ENCODE assay signal across 14 mouse cellular contexts in genomic region chr6:71130269-71130668, GRCm38 (mm10). TPM values are rescaled to one million over a fixed set of nuclear protein-coding genes. Genes with fewer than 3 reads are reported as not detected.
DNase-seq lines count a peak whose midpoint lies in the region; ATAC-seq and TF ChIP-seq lines count a peak whose summit lies in the region.
"Had no signal": no experiment of that assay in that cellular context is flagged by ENCODE, and none has a peak within 500 bp of the region (broad histone marks: within the 10 kb centered on the region; RNA-seq: fewer than 3 reads in every experiment).

No protein-coding gene starts in this region.

- no peak overlapping the region; the same call in 1 of the 2 replicates for H3K27ac ChIP-seq in intestine, postnatal 0 days (ENCODE audit: low read depth, low read length)
- H3K27ac ChIP-seq in kidney, embryonic 15.5 days = no peak overlapping the region
- no peak overlapping the region for H3K27ac ChIP-seq in liver, embryonic 14.5 days
- no peak overlapping the region for H3K27ac ChIP-seq in midbrain, postnatal 0 days (ENCODE audit: low read depth, low read length)
- H3K27ac ChIP-seq: hindbrain, postnatal 0 days had no signal

- no peaks in the 10 kb centered on the region for H3K27me3 ChIP-seq in intestine, postnatal 0 days (replicated peaks; ENCODE audit: control insufficient read depth, insufficient read depth, low read length)
- H3K27me3 ChIP-seq in kidney, embryonic 15.5 days = no peaks in the 10 kb centered on the region
- no peaks in the 10 kb centered on the region for H3K27me3 ChIP-seq in liver, embryonic 14.5 days (ENCODE audit: control insufficient read depth, insufficient read depth, low read length)
- H3K27me3 ChIP-seq in midbrain, postnatal 0 days (ENCODE audit: insufficient read depth, low read length) = no peaks in the 10 kb centered on the region

- no peak overlapping the region for H3K4me2 ChIP-seq in intestine, postnatal 0 days (replicated peaks; ENCODE audit: low read depth)
- H3K4me2 ChIP-seq in kidney, embryonic 15.5 days = no peak overlapping the region
- no peak overlapping the region for H3K4me2 ChIP-seq in liver, embryonic 14.5 days (ENCODE audit: low read depth)
- no peak overlapping the region for H3K4me2 ChIP-seq in midbrain, postnatal 0 days (ENCODE audit: low read depth, low read length, poor library complexity, severe bottlenecking)
- H3K4me2 ChIP-seq: heart, embryonic 11.5 days had no signal

- peak; percentile 20; the same call in 1 of the 2 replicates for ATAC-seq in intestine, postnatal 0 days
- ATAC-seq in kidney, embryonic 15.5 days (replicated peaks; ENCODE audit: low FRiP score) = peak; percentile 52; the same call in 1 of the 2 replicates
- peak; percentile 43; the same call in 1 of the 2 replicates for ATAC-seq in liver, embryonic 14.5 days (ENCODE audit: insufficient read depth)
- no peak for ATAC-seq in midbrain, postnatal 0 days (ENCODE audit: low FRiP score)
- ATAC-seq: CD4-positive, CD25-positive, alpha-beta regulatory T cell, adult 4 months; hindbrain, postnatal 0 days had no signal

- no peak overlapping the region for H3K9ac ChIP-seq in intestine, postnatal 0 days (ENCODE audit: low read depth, low read length)
- no peak overlapping the region for H3K9ac ChIP-seq in kidney, embryonic 15.5 days
- H3K9ac ChIP-seq in liver, embryonic 14.5 days (replicated peaks) = no peak overlapping the region
- no peak overlapping the region for H3K9ac ChIP-seq in midbrain, postnatal 0 days (replicated peaks; ENCODE audit: low read length, poor library complexity, severe bottlenecking)

- H3K36me3 ChIP-seq in intestine, postnatal 0 days (ENCODE audit: control insufficient read depth, insufficient read depth) = peaks cover 8% of the 10 kb centered on the region; the same call in 1 of the 2 replicates
- H3K36me3 ChIP-seq in kidney, embryonic 15.5 days = no peaks in the 10 kb centered on the region
- H3K36me3 ChIP-seq in liver, embryonic 14.5 days (replicated peaks; ENCODE audit: control insufficient read depth, insufficient read depth, low read depth) = no peaks in the 10 kb centered on the region
- H3K36me3 ChIP-seq in midbrain, postnatal 0 days (ENCODE audit: insufficient read depth, low read length) = no peaks in the 10 kb centered on the region

- TF ChIP-seq EP300 in liver, embryonic 14.5 days (IDR thresholded peaks at IDR 0.05; ENCODE audit: low read depth) = no peak

- no peak for DNase-seq in liver, embryonic 14.5 days (ENCODE audit: low read depth in 3 of 3, low spot score in 3 of 3)
- peak; percentile 19 for DNase-seq in lung, postnatal 14 days
- no peak for DNase-seq in adrenal gland, adult 18-20 months (ENCODE audit: low spot score in 2 of 2)
- no peak for DNase-seq in adrenal gland, adult (ENCODE audit: inconsistent age in 2 of 2, low spot score in 1 of 2)
- no peak for DNase-seq in ovary, postnatal 10 days (ENCODE audit: low spot score)
- DNase-seq in midbrain, postnatal 0 days (ENCODE audit: low spot score) = no peak
- DNase-seq: cerebellum, postnatal 14 days; gastrocnemius, postnatal 36 days had no signal

- H3K4me1 ChIP-seq in intestine, postnatal 0 days (replicated peaks; ENCODE audit: control insufficient read depth, insufficient read depth, low read length) = no peaks in the 10 kb centered on the region
- no peaks in the 10 kb centered on the region for H3K4me1 ChIP-seq in kidney, embryonic 15.5 days
- H3K4me1 ChIP-seq in liver, embryonic 14.5 days (replicated peaks; ENCODE audit: control insufficient read depth in 2 of 2, insufficient read depth in 2 of 2, low read length in 1 of 2) = peaks cover 0 to 4% of the 10 kb centered on the region in 2 experiments; a peak in 2 of 4 replicates
- H3K4me1 ChIP-seq in midbrain, postnatal 0 days (ENCODE audit: insufficient read depth, low read length) = no peaks in the 10 kb centered on the region

- no peak for TF ChIP-seq CTCF in intestine, postnatal 0 days (IDR thresholded peaks at IDR 0.05; ENCODE audit: low read depth)
- no peak for TF ChIP-seq CTCF in liver, embryonic 14.5 days (IDR thresholded peaks at IDR 0.05; ENCODE audit: low read depth)
- no peak for TF ChIP-seq CTCF in midbrain, postnatal 0 days (IDR thresholded peaks at IDR 0.05)

- no peak overlapping the region for H3K4me3 ChIP-seq in intestine, postnatal 0 days (ENCODE audit: low read depth, low read length)
- H3K4me3 ChIP-seq in kidney, embryonic 15.5 days (replicated peaks) = no peak overlapping the region
- no peak overlapping the region for H3K4me3 ChIP-seq in liver, embryonic 14.5 days (ENCODE audit: insufficient read depth in 1 of 2, low read depth in 2 of 2, low read length in 2 of 2)
- H3K4me3 ChIP-seq in midbrain, postnatal 0 days (ENCODE audit: low read depth, low read length) = no peak overlapping the region

- no peaks in the 10 kb centered on the region for H3K9me3 ChIP-seq in intestine, postnatal 0 days (ENCODE audit: control insufficient read depth)
- H3K9me3 ChIP-seq in kidney, embryonic 15.5 days (replicated peaks) = no peaks in the 10 kb centered on the region
- H3K9me3 ChIP-seq in liver, embryonic 14.5 days (ENCODE audit: control insufficient read depth, low read length) = no peaks in the 10 kb centered on the region
- no peaks in the 10 kb centered on the region for H3K9me3 ChIP-seq in midbrain, postnatal 0 days (ENCODE audit: low read length)

- WGBS in intestine, postnatal 0 days = 71% methylated on average over 1 of the region's 1 CpGs
- 93% methylated on average over 1 of the region's 1 CpGs for WGBS in kidney, embryonic 15.5 days
- 64% methylated on average over 1 of the region's 1 CpGs for WGBS in liver, embryonic 14.5 days (ENCODE audit: insufficient replicate concordance)
- 97% methylated on average over 1 of the region's 1 CpGs for WGBS in midbrain, postnatal 0 days

RNA-seq across cellular contexts. Expression of gene Thnsl2, which starts 14.0 kb away (rescaled TPM):
- polyA plus RNA-seq in intestine, postnatal 0 days (2015; fragmentation: Nextera tagmentation; extraction: Ambion mirVana) = 55.8 and 68.8 TPM in 2 replicates
- polyA plus RNA-seq in kidney, embryonic 15.5 days (2015; fragmentation: Nextera tagmentation; extraction: Ambion mirVana) = 36.7 and 39.9 TPM in 2 replicates
- polyA plus RNA-seq in liver, embryonic 14.5 days (2012; rRNA removed) = 4.7 and 5.4 TPM in 2 replicates
- polyA plus RNA-seq in liver, embryonic 14.5 days (2014; fragmentation: Nextera tagmentation; extraction: Ambion mirVana) = 11.5 and 11.8 TPM in 2 replicates
- total RNA-seq in adrenal gland, adult 18-20 months (2021) = 10 to 100 TPM; 16.6 to 17.3 TPM
- total RNA-seq in midbrain, postnatal 0 days (2014; rRNA removed) = 3.7 and 7.3 TPM in 2 replicates
- polyA plus RNA-seq in midbrain, postnatal 0 days (2015; fragmentation: Nextera tagmentation; extraction: Ambion mirVana) = 4.9 and 5.4 TPM in 2 replicates
- total RNA-seq: megakaryocyte-erythroid progenitor cell, adult 5-6 weeks had no signal
